31 mouse cellular contexts compared by ENCODE assay signal in the genomic region with DNA sequence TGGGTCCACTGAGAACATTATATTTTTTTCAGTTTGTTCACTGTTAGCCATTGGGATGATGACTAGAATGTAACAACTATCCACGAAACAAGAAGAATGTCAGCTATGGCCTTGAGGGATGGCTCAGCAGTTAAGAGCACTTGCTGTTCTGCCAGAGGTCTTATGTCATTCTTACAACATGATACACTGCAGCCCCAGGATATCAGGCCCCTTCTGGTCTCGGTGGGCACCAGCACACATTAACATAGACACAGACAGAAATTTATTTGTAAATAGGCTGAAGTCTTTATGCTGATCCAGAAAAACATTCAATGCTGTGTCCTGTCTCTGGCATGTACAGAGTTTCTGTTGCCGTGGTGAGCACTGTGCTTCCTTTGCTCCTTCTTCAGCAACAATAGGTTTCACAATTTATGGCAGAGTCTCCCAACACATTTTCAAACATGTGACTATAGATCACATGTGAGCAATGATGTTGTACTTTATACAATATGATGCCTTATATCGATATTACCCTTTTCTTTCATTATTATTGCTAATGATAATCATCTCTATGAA.
DNase-seq lines count a peak whose midpoint lies in the region; ATAC-seq and TF ChIP-seq lines count a peak whose summit lies in the region.
"Had no signal": no experiment of that assay in that cellular context is flagged by ENCODE, and none has a peak within 500 bp of the region (broad histone marks: within the 10 kb centered on the region; RNA-seq: fewer than 3 reads in every experiment).

No protein-coding gene starts in this region.

- WGBS in forebrain, embryonic 15.5 days, result 85% methylated on average over 4 of the region's 4 CpGs

- H3K4me1 ChIP-seq in testis, adult 2 months (ENCODE audit: control insufficient read depth, insufficient read depth, low read length), result no peaks in the 10 kb centered on the region
- no peaks in the 10 kb centered on the region for H3K4me1 ChIP-seq in forebrain, embryonic 15.5 days
- H3K4me1 ChIP-seq: forebrain, embryonic 12.5 days; heart, embryonic 15.5 days; limb, embryonic 12.5 days; liver, embryonic 12.5 days; neural tube, embryonic 13.5 days had no signal

- no peak overlapping the region for H3K4me3 ChIP-seq in testis, adult 2 months (ENCODE audit: control insufficient read depth, low read depth, low read length)
- no peak overlapping the region for H3K4me3 ChIP-seq in forebrain, embryonic 15.5 days
- H3K4me3 ChIP-seq: embryonic facial prominence, embryonic 12.5 days; forebrain, embryonic 12.5 days; heart, adult 2 months; heart, embryonic 15.5 days; layer of hippocampus, adult 2 months; limb, embryonic 12.5 days; liver, embryonic 12.5 days; myocyte; neural tube, embryonic 13.5 days had no signal

- intact Hi-C loops in gastrocnemius, postnatal 36 days (cut with DNase I), result no loop called here

- H3K27me3 ChIP-seq in testis, adult 2 months (ENCODE audit: control insufficient read depth, insufficient read depth, low read length), result no peaks in the 10 kb centered on the region
- H3K27me3 ChIP-seq in forebrain, embryonic 15.5 days, result no peaks in the 10 kb centered on the region
- H3K27me3 ChIP-seq: embryonic facial prominence, embryonic 12.5 days; forebrain, embryonic 12.5 days; heart, embryonic 15.5 days; limb, embryonic 12.5 days; liver, embryonic 12.5 days; neural tube, embryonic 13.5 days; Patski had no signal

- H3K9me3 ChIP-seq in forebrain, embryonic 15.5 days, result no peaks in the 10 kb centered on the region
- H3K9me3 ChIP-seq: embryonic facial prominence, embryonic 12.5 days; forebrain, embryonic 12.5 days; heart, embryonic 15.5 days; limb, embryonic 12.5 days; liver, embryonic 12.5 days; neural tube, embryonic 13.5 days had no signal

- no peak overlapping the region for H3K9ac ChIP-seq in forebrain, embryonic 15.5 days (replicated peaks)
- H3K9ac ChIP-seq: embryonic facial prominence, embryonic 12.5 days; forebrain, embryonic 12.5 days; heart, embryonic 15.5 days; hindbrain, embryonic 14.5 days; limb, embryonic 12.5 days; liver, embryonic 12.5 days; neural tube, embryonic 13.5 days had no signal

- no peak for TF ChIP-seq POLR2A in testis, adult 2 months (IDR thresholded peaks at IDR 0.05; ENCODE audit: control insufficient read depth, low read depth, low read length)

- peak; percentile 30 for DNase-seq in gastrocnemius, adult 18-20 months (ENCODE audit: low spot score)
- DNase-seq in gastrocnemius, postnatal 36 days, result no peak
- no peak for DNase-seq in testis, postnatal 10 days (ENCODE audit: low spot score)
- peak; percentile 75 for DNase-seq in gonadal fat pad, adult 2 months (ENCODE audit: low read depth)
- no peak for DNase-seq in spleen, postnatal 4 days (ENCODE audit: low spot score in 2 of 2)
- DNase-seq: cerebellum, adult 18-20 months; cerebellum, postnatal 25 days; heart, adult 2 months; heart, postnatal 4 days; kidney, adult 8-10 months; kidney, postnatal 10 days; layer of hippocampus, postnatal 36 days; lung, adult 2 months; retina, postnatal 1 day; right cerebral cortex, postnatal 25 days; thymus, adult 2 months; thymus, postnatal 4 days had no signal

- H3K36me3 ChIP-seq in testis, adult 2 months (ENCODE audit: control insufficient read depth, insufficient read depth, low read length), result no peaks in the 10 kb centered on the region
- H3K36me3 ChIP-seq in forebrain, embryonic 15.5 days, result no peaks in the 10 kb centered on the region
- H3K36me3 ChIP-seq: embryonic facial prominence, embryonic 12.5 days; forebrain, embryonic 12.5 days; heart, embryonic 15.5 days; limb, embryonic 12.5 days; liver, embryonic 12.5 days; neural tube, embryonic 13.5 days had no signal

- no peak for ATAC-seq in forebrain, embryonic 15.5 days (replicated peaks)
- ATAC-seq: liver, embryonic 12.5 days; midbrain, embryonic 16.5 days; Patski had no signal

- no peak for TF ChIP-seq CTCF in testis, adult 2 months (IDR thresholded peaks at IDR 0.05; ENCODE audit: control insufficient read depth, insufficient read depth, insufficient replicate concordance, low read depth, low read length)

- H3K4me2 ChIP-seq in forebrain, embryonic 15.5 days (replicated peaks), result no peak overlapping the region
- H3K4me2 ChIP-seq: embryonic facial prominence, embryonic 12.5 days; forebrain, embryonic 12.5 days; heart, embryonic 15.5 days; hindbrain, embryonic 14.5 days; limb, embryonic 12.5 days; liver, embryonic 12.5 days; neural tube, embryonic 13.5 days had no signal

- H3K27ac ChIP-seq in testis, adult 2 months (ENCODE audit: control insufficient read depth, insufficient read depth, low read depth, low read length), result peak overlapping the region; percentile 9; the same call in 1 of the 2 replicates
- H3K27ac ChIP-seq in forebrain, embryonic 15.5 days (replicated peaks), result no peak overlapping the region
- H3K27ac ChIP-seq: embryonic facial prominence, embryonic 12.5 days; forebrain, embryonic 12.5 days; heart, adult 2 months; heart, embryonic 15.5 days; hindbrain, embryonic 14.5 days; layer of hippocampus, adult 2 months; limb, embryonic 12.5 days; liver, embryonic 12.5 days; macrophage; neural tube, embryonic 13.5 days had no signal

Comparison
In these comparisons a context has a peak if more than half of its experiments do, and no peak if none do; other contexts are left out.
1. DNase-seq: peak in gastrocnemius, adult 18-20 months (single experiment) and gonadal fat pad, adult 2 months (single experiment); none in gastrocnemius, postnatal 36 days (0 of 2), testis, postnatal 10 days (single experiment) and spleen, postnatal 4 days (0 of 2).